Mouse (Mus musculus): ENCODE results near the gene Fbxo4.

- TF ChIP-seq POLR2A (IDR thresholded peaks at IDR 0.05; ENCODE audit: control insufficient read depth, extremely low read depth, insufficient read depth, low read length, poor library complexity) (no peak), CTCF (IDR thresholded peaks at IDR 0.05; ENCODE audit: borderline replicate concordance, control insufficient read depth, extremely low read depth, insufficient read depth, low read length, poor library complexity) (no peak)
Measured at GRCm38 (mm10) chr15:4013873-4014272, 34.5 kb upstream of the Fbxo4 start.
